Mouse (Mus musculus) brain, embryonic 14.5 days (tissue): ENCODE data around the gene Tmcc2. TPM values are rescaled to one million over a fixed set of nuclear protein-coding genes. Genes with fewer than 3 reads are reported as not detected.
A peak's percentile ranks its signal among the peaks of the same experiment; 100 is the strongest.
"Not testable (repeated sequence)": the region's sequence is repeated elsewhere in the genome, so short reads cannot be mapped to it uniquely, and the experiment has no call there.

Experiments
- DNase-seq: peaks from one replicate; pipeline ENCODE4 v3.0.0-alpha.2; 2011; ENCODE audit warnings: low read depth
- CTCF ChIP-seq: fragments of 200-500 bp; IDR thresholded peaks from 2 replicates; pipeline ENCODE4 v1.5.1; 2012; ENCODE audit warnings: inconsistent platforms, mild to moderate bottlenecking, moderate library complexity, borderline replicate concordance; ENCODE audit not compliant: insufficient read depth, insufficient read length; ENCODE audit errors: extremely low read depth
- POLR2A ChIP-seq: fragments of 200-500 bp; IDR thresholded peaks from 2 replicates; pipeline ENCODE4 v1.6.1; 2012; ENCODE audit warnings: mild to moderate bottlenecking, inconsistent platforms, borderline replicate concordance; ENCODE audit not compliant: poor library complexity, insufficient read depth, insufficient read length, severe bottlenecking; ENCODE audit errors: extremely low read depth
- polyA plus RNA-seq: library from polyadenylated mRNA; depleted of rRNA; stranded (reverse); fragments of >200 nt; gene quantifications from 2 replicates; pipeline ENCODE4 v1.2.3, GENCODE M21; 2012

Tmcc2 gene
- polyA plus RNA-seq, 1 experiment = 74.0 TPM

GRCm38 (mm10) chr1:132364388-132364787, 26.7 kb downstream of the Tmcc2 start:
- no peak for DNase-seq
- TF ChIP-seq CTCF (no peak), POLR2A (no peak)

GRCm38 (mm10) chr1:132361959-132362358, 29.1 kb downstream of the Tmcc2 start:
- no peak for TF ChIP-seq CTCF
- no peak for TF ChIP-seq POLR2A
- DNase-seq = no peak

GRCm38 (mm10) chr1:132356841-132357240, 34.2 kb downstream of the Tmcc2 start:
- DNase-seq = no peak

GRCm38 (mm10) chr1:132355841-132356242, 35.2 kb downstream of the Tmcc2 start:
- DNase-seq = peak; percentile 96
- TF ChIP-seq CTCF (peak; percentile 99), POLR2A (no peak)

More at GRCm38 (mm10) chr1:132356841-132357240, 34.2 kb downstream of the Tmcc2 start:
- TF ChIP-seq CTCF (no peak), POLR2A (no peak)

GRCm38 (mm10) chr1:132355162-132355601, 35.9 kb downstream of the Tmcc2 start:
- TF ChIP-seq POLR2A = no peak
- TF ChIP-seq CTCF = no peak

GRCm38 (mm10) chr1:132354234-132354633, 36.8 kb downstream of the Tmcc2 start:
- TF ChIP-seq POLR2A (no peak), CTCF (no peak)
- no peak for DNase-seq

More at GRCm38 (mm10) chr1:132355162-132355601, 35.9 kb downstream of the Tmcc2 start:
- no peak for DNase-seq

GRCm38 (mm10) chr1:132353389-132353788, 37.7 kb downstream of the Tmcc2 start:
- no peak for DNase-seq
- TF ChIP-seq CTCF (no peak), POLR2A (no peak)

GRCm38 (mm10) chr1:132351058-132351457, 40.0 kb downstream of the Tmcc2 start:
- DNase-seq = no peak
- no peak for TF ChIP-seq POLR2A
- TF ChIP-seq CTCF = peak; percentile 28; the same call in 1 of the 2 replicates

GRCm38 (mm10) chr1:132349601-132350000, 41.5 kb downstream of the Tmcc2 start:
- not testable (repeated sequence) for DNase-seq

GRCm38 (mm10) chr1:132349049-132349448, 42.0 kb downstream of the Tmcc2 start:
- not testable (repeated sequence) for DNase-seq

GRCm38 (mm10) chr1:132348401-132348800, 42.7 kb downstream of the Tmcc2 start:
- TF ChIP-seq CTCF = no peak
- no peak for TF ChIP-seq POLR2A
- no peak for DNase-seq

GRCm38 (mm10) chr1:132346951-132347350, 44.1 kb downstream of the Tmcc2 start:
- no peak for DNase-seq
- TF ChIP-seq POLR2A = no peak
- TF ChIP-seq CTCF = no peak

- TF ChIP-seq CTCF (no peak), POLR2A (no peak)
- no peak for DNase-seq
Observed at GRCm38 (mm10) chr1:132346134-132346851, 44.8 kb downstream of the Tmcc2 start.

GRCm38 (mm10) chr1:132345514-132345913, 45.6 kb downstream of the Tmcc2 start:
- DNase-seq = no peak
- TF ChIP-seq CTCF = no peak
- TF ChIP-seq POLR2A = no peak
